Mouse (Mus musculus) monocyte, adult 5-6 weeks (primary cell): ENCODE results near the gene Ank3. TPM values are rescaled to one million over a fixed set of nuclear protein-coding genes. Genes with fewer than 3 reads are reported as not detected.
"Not testable (repeated sequence)": the region's sequence is repeated elsewhere in the genome, so short reads cannot be mapped to it uniquely, and the experiment has no call there.

Experiments used
- ATAC-seq: fragments of 153-309, 156-312 bp; replicated peaks from 2 replicates; pipeline ENCODE4 v1.8.0; 2017; ENCODE audit warnings: mild to moderate bottlenecking; ENCODE audit not compliant: low TSS enrichment, insufficient number of reproducible peaks, severe bottlenecking, poor library complexity, low FRiP score
- total RNA-seq: library from RNA; stranded (forward); fragments of 200-1000, 200-491, 200-594 nt; gene quantifications from 3 replicates; pipeline ENCODE4 v1.2.3, GENCODE M21; 2017

Gene Ank3
- 1.6 TPM in 1 of 3 replicates, not detected in the others for total RNA-seq

- no peak for ATAC-seq
Observed at GRCm38 (mm10) chr10:69398763-69399590, at the start of gene Ank3. TSS of gene Ank3 (plus strand) at chr10:69398773.

- no peak for ATAC-seq
Observed at GRCm38 (mm10) chr10:69351071-69351841, 47.3 kb upstream of the Ank3 start.

GRCm38 (mm10) chr10:69351842-69352211, 46.7 kb upstream of the Ank3 start:
- ATAC-seq, result no peak

GRCm38 (mm10) chr10:69352212-69353085, 46.1 kb upstream of the Ank3 start, which contains the start of gene Cdk1:
TSS of gene Cdk1 (minus strand) at chr10:69352938.
- ATAC-seq, result peak; percentile 95

- not testable (repeated sequence) for ATAC-seq
Observed at GRCm38 (mm10) chr10:69353086-69353479, 45.5 kb upstream of the Ank3 start.

GRCm38 (mm10) chr10:69359666-69360065, 38.9 kb upstream of the Ank3 start:
- no peak for ATAC-seq

GRCm38 (mm10) chr10:69366208-69366607, 32.4 kb upstream of the Ank3 start:
- no peak for ATAC-seq

- ATAC-seq, result no peak
Observed at GRCm38 (mm10) chr10:69366877-69367387, 31.6 kb upstream of the Ank3 start.

GRCm38 (mm10) chr10:69369321-69369720, 29.3 kb upstream of the Ank3 start:
- ATAC-seq, result no peak

GRCm38 (mm10) chr10:69371441-69371840, 27.1 kb upstream of the Ank3 start:
- ATAC-seq, result no peak

- no peak for ATAC-seq
Observed at GRCm38 (mm10) chr10:69372061-69372460, 26.5 kb upstream of the Ank3 start.

- no peak for ATAC-seq
Observed at GRCm38 (mm10) chr10:69373796-69374550, 24.6 kb upstream of the Ank3 start.

- ATAC-seq, result no peak
Observed at GRCm38 (mm10) chr10:69375154-69375553, 23.4 kb upstream of the Ank3 start.

GRCm38 (mm10) chr10:69383186-69383585, 15.4 kb upstream of the Ank3 start:
- no peak for ATAC-seq

GRCm38 (mm10) chr10:69384640-69385039, 13.9 kb upstream of the Ank3 start:
- no peak for ATAC-seq

GRCm38 (mm10) chr10:69385136-69385535, 13.4 kb upstream of the Ank3 start:
- ATAC-seq, result no peak

- no peak for ATAC-seq
Observed at GRCm38 (mm10) chr10:69386767-69387166, 11.8 kb upstream of the Ank3 start.

- no peak for ATAC-seq
Observed at GRCm38 (mm10) chr10:69389511-69389910, 9.1 kb upstream of the Ank3 start.
